Mouse (Mus musculus): ENCODE measurements at regions not wholly inside any gene's neighbourhood (a gene's known extent, or its start where the extent isn't known, plus 50 kb on each side); places are given as distances from the start of the nearest gene placed in this dataset.

DNA sequence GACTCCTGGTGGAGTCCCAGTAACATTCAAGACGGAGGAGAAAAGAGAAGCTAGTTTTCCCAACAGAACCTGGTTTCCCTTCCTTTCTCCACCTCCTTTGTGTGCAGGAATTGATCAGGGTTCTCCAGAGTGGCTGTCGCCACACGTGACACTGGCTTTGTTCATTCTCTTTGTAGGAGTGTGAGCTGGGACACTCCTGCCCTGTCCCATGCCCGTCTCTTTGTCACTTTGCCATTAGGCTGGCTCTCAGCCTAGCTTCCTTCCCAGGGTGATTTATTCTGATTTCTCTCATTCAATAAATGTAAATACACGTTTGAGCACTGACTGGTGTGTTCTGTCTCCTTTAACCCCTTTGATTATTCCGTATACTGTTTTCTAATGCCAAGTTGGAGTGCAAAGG, 55.3 kb upstream of the Fndc3b start:
- H3K27me3 ChIP-seq, result no peaks in the 10 kb centered on the region
- H3K4me2 ChIP-seq, result no peak overlapping the region
- no peak for ATAC-seq
- H3K4me3 ChIP-seq, result no peak overlapping the region
- no peak overlapping the region for H3K9ac ChIP-seq
- H3K27ac ChIP-seq, result no peak overlapping the region
- 18% methylated on average over 6 of the region's 6 CpGs for WGBS
- H3K4me1 ChIP-seq, result peaks cover 20% of the 10 kb centered on the region; the same call in 1 of the 2 replicates
- H3K36me3 ChIP-seq (ENCODE audit: poor library complexity, severe bottlenecking), result no peaks in the 10 kb centered on the region
- H3K9me3 ChIP-seq (replicated peaks), result no peaks in the 10 kb centered on the region

DNA sequence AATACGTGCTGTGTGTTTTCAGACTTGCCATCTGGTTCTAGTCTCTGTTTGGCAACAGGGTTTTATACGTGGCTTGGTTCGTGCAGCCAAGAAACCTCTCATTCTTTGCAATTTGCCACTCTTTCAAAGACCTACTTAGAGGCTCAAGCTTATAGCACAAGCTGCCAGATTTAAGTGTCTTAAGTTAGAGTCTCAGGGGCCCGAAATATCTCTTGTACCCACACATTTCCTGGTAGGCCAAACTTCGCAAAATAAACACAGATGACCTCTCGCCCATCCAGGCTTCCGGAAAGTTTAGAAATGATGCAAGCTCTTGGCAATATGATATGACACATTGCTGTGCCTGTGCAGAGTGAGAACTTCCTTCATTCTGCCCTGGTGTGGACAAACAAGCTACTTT, 54.8 kb upstream of the Fndc3b start:
- Histone ChIP-seq H3K27me3 (no peaks in the 10 kb centered on the region), H3K4me3 (no peak overlapping the region), H3K27ac (no peak overlapping the region), H3K36me3 (ENCODE audit: poor library complexity, severe bottlenecking) (no peaks in the 10 kb centered on the region), H3K9ac (no peak overlapping the region), H3K9me3 (replicated peaks) (no peaks in the 10 kb centered on the region), H3K4me2 (no peak overlapping the region), H3K4me1 (peaks cover 20% of the 10 kb centered on the region; the same call in 1 of the 2 replicates)
- no peak for ATAC-seq
- 68% methylated on average over 7 of the region's 7 CpGs for WGBS

DNA sequence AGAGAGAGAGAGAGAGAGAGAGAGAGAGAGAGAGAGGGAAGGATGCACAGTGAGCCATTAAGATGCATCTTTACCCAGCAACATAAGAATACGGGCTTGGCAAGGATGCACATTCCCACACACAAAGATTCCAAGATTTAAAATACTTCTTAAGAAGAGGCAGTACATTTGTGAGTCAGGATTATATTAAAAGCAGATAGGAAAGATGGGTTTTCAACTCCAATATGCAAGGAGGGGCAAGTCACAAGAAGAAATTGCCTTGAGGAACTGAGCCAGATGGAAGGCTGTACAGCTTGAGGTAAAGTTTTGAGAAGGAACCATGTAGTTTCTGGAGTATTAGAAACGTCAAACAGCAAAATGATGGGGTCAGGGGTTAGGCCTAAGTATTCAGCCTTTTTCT, 53.4 kb upstream of the Fndc3b start:
- ATAC-seq, result no peak
- Histone ChIP-seq H3K4me1 (peaks cover 20% of the 10 kb centered on the region; the same call in 1 of the 2 replicates), H3K27ac (no peak overlapping the region), H3K36me3 (ENCODE audit: poor library complexity, severe bottlenecking) (no peaks in the 10 kb centered on the region), H3K9ac (no peak overlapping the region), H3K4me3 (no peak overlapping the region), H3K4me2 (no peak overlapping the region), H3K9me3 (replicated peaks) (no peaks in the 10 kb centered on the region), H3K27me3 (no peaks in the 10 kb centered on the region)
- WGBS, result 89% methylated on average over 2 of the region's 2 CpGs

DNA sequence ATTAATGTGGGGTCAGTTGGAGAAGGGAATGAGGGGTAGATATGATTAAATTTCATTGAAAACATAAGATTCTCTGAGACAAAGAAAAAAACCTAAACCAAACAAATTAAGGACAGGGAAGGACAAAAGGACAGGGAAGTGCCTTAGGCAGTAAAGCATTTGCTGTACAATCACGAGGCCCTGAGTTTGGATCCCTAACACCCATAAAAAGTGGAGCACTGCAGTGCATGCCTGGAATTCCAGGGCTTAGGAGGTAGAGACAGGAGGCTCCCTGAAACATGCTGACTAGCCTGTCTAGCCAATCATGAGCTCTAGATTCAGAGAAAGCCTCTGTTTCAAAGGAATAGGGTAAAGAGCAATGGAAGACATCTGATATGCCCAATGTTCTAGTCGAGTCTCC, 49.9 kb upstream of the Fndc3b start:
- WGBS, result 70% methylated on average over 2 of the region's 2 CpGs
- Histone ChIP-seq H3K27me3 (no peaks in the 10 kb centered on the region), H3K36me3 (ENCODE audit: poor library complexity, severe bottlenecking) (no peaks in the 10 kb centered on the region), H3K27ac (no peak overlapping the region), H3K4me2 (no peak overlapping the region), H3K9me3 (replicated peaks) (no peaks in the 10 kb centered on the region), H3K9ac (no peak overlapping the region), H3K4me1 (0 out of 2 replicates have a peak, but pooled peaks cover 2% of the 10 kb centered on the region), H3K4me3 (no peak overlapping the region)
- ATAC-seq, result no peak
